Mouse (Mus musculus) forebrain, embryonic 16.5 days (tissue): Measurements from ENCODE around the gene Trim43a. TPM values are rescaled to one million over a fixed set of nuclear protein-coding genes. Genes with fewer than 3 reads are reported as not detected.
"Not testable (repeated sequence)": the region's sequence is repeated elsewhere in the genome, so short reads cannot be mapped to it uniquely, and the experiment has no call there.

ENCODE experiments used
- ATAC-seq: fragments of 200-750 bp; cut with Nextera tagmentation; 2 replicates; pipeline ENCODE4 v1.8.0; 2017; ENCODE audit warnings: mild to moderate bottlenecking, moderate library complexity
- H3K27ac ChIP-seq: fragments of 300-500 bp; sonication (generic); 2 replicates; pipeline ENCODE4 v1.5.1; 2014; ENCODE audit warnings: low read length, control low read depth
- H3K27me3 ChIP-seq: fragments of 300-500 bp; sonication (generic); replicated peaks from 2 replicates; pipeline ENCODE4 v1.6.1; 2014; ENCODE audit warnings: low read length; ENCODE audit not compliant: control insufficient read depth, insufficient read depth
- H3K36me3 ChIP-seq: fragments of 300-500 bp; sonication (generic); 2 replicates; pipeline ENCODE4 v1.6.1; 2014; ENCODE audit not compliant: control insufficient read depth, insufficient read depth
- H3K4me1 ChIP-seq: fragments of 300-500 bp; sonication (generic); replicated peaks from 2 replicates; pipeline ENCODE4 v1.6.1; 2014; ENCODE audit warnings: low read length; ENCODE audit not compliant: control insufficient read depth, insufficient read depth
- H3K4me2 ChIP-seq: fragments of 300-500 bp; sonication (generic); 2 replicates; pipeline ENCODE4 v1.6.1; 2014; ENCODE audit warnings: mild to moderate bottlenecking, low read length, control low read depth
- H3K4me3 ChIP-seq: fragments of 300-500 bp; sonication (generic); replicated peaks from 2 replicates; pipeline ENCODE4 v1.5.1; 2014; ENCODE audit warnings: mild to moderate bottlenecking, low read length, control low read depth
- H3K9ac ChIP-seq: fragments of 300-500 bp; sonication (generic); replicated peaks from 2 replicates; pipeline ENCODE4 v1.6.1; 2014; ENCODE audit warnings: low read depth, low read length, control low read depth
- H3K9me3 ChIP-seq: fragments of 300-500 bp; sonication (generic); 2 replicates; pipeline ENCODE4 v1.6.1; 2016; ENCODE audit warnings: low read length; ENCODE audit not compliant: control insufficient read depth
- WGBS: fragments of 180-500 bp; shearing (Covaris S2); extraction: QIAGEN DNeasy Blood & Tissue Kit; methylation state at CpG from one replicate; pipeline ENCODE4 v1.1.7; 2014; 5-methylcytosine and 5-hydroxymethylcytosine counted together
- polyA plus RNA-seq: library from polyadenylated mRNA; unstranded; fragments of >200 nt; fragmentation: Nextera tagmentation; extraction: Ambion mirVana; gene quantifications from 2 replicates; pipeline ENCODE4 v1.2.1, GENCODE M21; 2015

Trim43a gene
- polyA plus RNA-seq, 1 experiment from 2014 or later: 0.20 TPM

- peak overlapping the region; percentile 85; the same call in 1 of the 2 replicates for H3K27ac ChIP-seq
- no peaks in the 10 kb centered on the region for H3K9me3 ChIP-seq
- peak overlapping the region; percentile 98 for H3K4me3 ChIP-seq
- WGBS: 4% methylated on average over 8 of the region's 8 CpGs
- H3K36me3 ChIP-seq: peaks cover 6% of the 10 kb centered on the region; the same call in 1 of the 2 replicates
- peak overlapping the region; percentile 77 for H3K4me2 ChIP-seq
- peaks cover 25% of the 10 kb centered on the region for H3K4me1 ChIP-seq
- H3K9ac ChIP-seq: peak overlapping the region; percentile 76
- H3K27me3 ChIP-seq: no peaks in the 10 kb centered on the region
- ATAC-seq: no peak
Measured at GRCm38 (mm10) chr9:88548614-88548945, 32.1 kb upstream of the Trim43a start.

DNA sequence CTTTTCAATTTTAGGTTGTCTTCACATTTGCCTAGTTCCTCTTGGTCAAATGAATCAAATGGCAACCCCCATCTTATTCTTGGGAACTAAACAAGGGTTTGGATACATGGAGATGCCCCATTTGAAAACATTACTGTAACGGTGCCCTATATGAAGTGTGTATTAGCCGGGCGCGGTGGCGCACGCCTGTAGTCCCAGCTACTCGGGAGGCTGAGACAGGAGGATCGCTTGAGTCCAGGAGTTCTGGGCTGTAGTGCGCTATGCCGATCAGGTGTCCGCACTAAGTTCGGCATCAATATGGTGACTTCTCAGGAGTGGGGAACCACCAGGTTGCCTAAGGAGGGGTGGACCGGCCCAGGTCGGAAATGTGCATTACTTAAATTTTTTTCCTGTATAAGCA lies 27.6 kb upstream of the Trim43a start:
- 97% methylated on average over 14 of the region's 14 CpGs for WGBS
- Histone ChIP-seq H3K4me3 (no peak overlapping the region), H3K27ac (no peak overlapping the region), H3K27me3 (no peaks in the 10 kb centered on the region), H3K4me1 (peaks cover 20% of the 10 kb centered on the region), H3K36me3 (peaks cover 6% of the 10 kb centered on the region; the same call in 1 of the 2 replicates), H3K4me2 (no peak overlapping the region), H3K9me3 (no peaks in the 10 kb centered on the region), H3K9ac (no peak overlapping the region)
- no peak for ATAC-seq

DNA sequence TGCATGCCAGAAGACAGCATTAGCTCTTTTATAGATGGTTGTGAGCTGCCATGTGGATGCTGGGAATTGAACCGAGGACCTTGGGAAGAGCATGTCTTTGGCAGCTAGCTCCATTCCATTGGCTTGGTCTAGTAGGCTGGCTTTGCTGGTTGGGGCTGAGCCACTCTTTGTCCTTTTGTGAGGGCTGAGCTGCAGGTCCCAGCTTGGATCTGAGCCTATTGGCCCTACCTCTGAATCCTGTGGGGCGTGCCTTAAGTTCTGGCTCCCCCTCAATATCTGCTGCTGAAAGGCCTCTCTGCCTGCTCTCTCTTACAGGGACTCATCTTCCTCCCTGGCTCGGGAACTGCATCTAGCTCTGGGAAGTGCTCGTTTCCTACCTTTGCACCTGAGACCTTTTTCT lies 22.5 kb upstream of the Trim43a start:
- no peaks in the 10 kb centered on the region for H3K9me3 ChIP-seq
- WGBS: 73% methylated on average over 4 of the region's 4 CpGs
- no peak overlapping the region for H3K4me2 ChIP-seq
- no peak overlapping the region for H3K27ac ChIP-seq
- H3K4me1 ChIP-seq: no peaks in the 10 kb centered on the region
- H3K36me3 ChIP-seq: peaks cover 10% of the 10 kb centered on the region
- no peak for ATAC-seq
- H3K4me3 ChIP-seq: no peak overlapping the region
- no peaks in the 10 kb centered on the region for H3K27me3 ChIP-seq
- no peak overlapping the region for H3K9ac ChIP-seq

GRCm38 (mm10) chr9:88561476-88561875 lies 19.2 kb upstream of the Trim43a start:
- ATAC-seq, H3K27ac ChIP-seq, H3K4me2 ChIP-seq, H3K9ac ChIP-seq, H3K9me3 ChIP-seq, H3K4me1 ChIP-seq, H3K4me3 ChIP-seq, H3K27me3 ChIP-seq: not testable (repeated sequence)
- H3K36me3 ChIP-seq: peaks cover 17% of the 10 kb centered on the region
- 93% methylated on average over 2 of the region's 2 CpGs for WGBS

DNA sequence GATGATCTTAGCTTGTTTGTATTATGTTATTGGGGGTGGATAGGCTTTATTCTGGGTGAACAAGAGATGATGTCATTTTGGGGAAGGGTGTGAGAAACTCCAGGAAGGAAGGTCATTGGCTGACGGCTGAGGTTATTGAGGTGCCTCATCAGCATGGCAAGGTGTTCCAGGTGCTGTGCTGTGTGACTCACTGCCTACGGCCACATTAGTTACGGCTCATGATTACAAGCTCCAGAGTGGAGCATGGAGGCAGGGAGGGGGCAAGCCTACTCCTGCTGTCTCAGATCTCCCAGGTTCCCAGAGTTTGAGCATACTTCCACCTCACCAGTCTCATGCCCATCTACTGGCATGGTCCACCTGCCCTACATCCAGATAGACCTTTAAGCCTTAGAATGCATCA lies 10.2 kb upstream of the Trim43a start:
- H3K36me3 ChIP-seq: peaks cover 38% of the 10 kb centered on the region
- WGBS: 97% methylated on average over 3 of the region's 3 CpGs
- not testable (repeated sequence) for H3K4me2 ChIP-seq, H3K27me3 ChIP-seq, H3K27ac ChIP-seq, ATAC-seq, H3K4me1 ChIP-seq, H3K4me3 ChIP-seq, H3K9ac ChIP-seq
- peaks cover 25% of the 10 kb centered on the region for H3K9me3 ChIP-seq

DNA sequence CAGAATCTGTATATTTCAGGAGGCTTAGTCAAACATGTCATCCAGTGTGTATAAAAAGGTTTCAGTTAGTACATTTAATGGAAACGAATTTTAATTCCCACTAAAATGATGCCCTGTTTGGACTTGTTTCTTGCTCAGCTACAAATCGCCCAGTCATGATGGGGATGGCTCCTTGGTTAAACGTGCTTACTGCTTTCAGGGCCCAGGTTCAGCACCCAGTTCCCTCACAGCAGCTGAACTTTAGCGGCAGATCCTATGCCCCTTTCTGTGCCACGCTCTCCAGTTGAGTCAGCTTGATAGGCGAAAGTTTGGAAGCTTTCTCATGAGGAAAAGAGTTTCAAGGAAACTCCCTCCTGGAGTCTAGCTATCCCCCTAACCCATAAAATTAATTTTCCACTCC lies 13.0 kb downstream of the Trim43a start:
- not testable (repeated sequence) for H3K4me3 ChIP-seq, H3K36me3 ChIP-seq, H3K27me3 ChIP-seq, ATAC-seq, H3K9me3 ChIP-seq, H3K9ac ChIP-seq, H3K27ac ChIP-seq, H3K4me1 ChIP-seq, H3K4me2 ChIP-seq
- WGBS: 86% methylated on average over 6 of the region's 6 CpGs

DNA sequence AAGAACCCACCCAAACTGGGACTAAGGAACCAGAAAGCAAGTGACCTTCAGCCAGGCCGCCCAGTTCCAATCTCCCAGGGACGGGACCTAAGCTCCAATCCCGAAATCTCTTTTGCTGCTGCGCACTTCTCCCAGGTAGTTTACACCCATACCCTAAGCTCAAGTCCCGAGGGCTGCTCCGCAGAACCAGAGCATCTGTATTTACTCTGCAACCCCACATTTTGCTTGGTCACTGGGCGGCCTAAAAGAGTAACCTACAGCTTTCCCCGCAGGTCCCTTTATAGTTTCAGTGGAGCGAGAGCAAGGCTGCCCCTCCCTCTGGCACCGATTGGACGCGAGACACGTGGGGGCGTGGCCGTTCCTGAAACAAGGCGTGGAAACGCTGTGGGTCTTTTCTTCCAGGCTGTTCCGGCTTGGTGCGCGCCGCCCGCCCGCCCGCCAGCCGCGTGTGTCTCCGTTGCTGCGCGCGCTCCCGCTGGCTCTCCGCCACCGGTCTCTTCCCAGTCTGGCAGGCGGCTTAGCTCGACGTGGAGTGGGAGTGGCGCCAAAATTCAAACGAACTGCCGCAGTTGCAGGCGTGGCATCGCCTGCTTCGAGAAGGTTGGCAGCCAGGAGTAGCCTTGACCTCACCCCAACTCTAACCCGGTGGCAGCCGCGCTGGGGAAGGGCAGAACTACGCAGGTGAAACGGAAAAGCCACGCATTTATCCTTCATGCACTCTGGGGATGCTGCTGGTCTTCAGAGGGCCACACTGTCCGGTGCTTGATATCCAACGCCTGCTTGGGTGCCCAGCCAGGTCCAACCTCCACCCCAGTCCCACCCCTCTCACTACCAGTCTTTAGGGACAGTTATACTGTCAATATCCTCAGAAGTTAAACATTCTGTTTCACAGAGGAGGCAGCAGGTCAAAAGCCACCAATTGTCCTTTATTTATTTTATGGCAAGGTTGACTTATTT lies 18.8 kb downstream of the Trim43a start:
- peak overlapping the region; percentile 52 for H3K4me2 ChIP-seq
- not testable (repeated sequence) for H3K9me3 ChIP-seq, H3K36me3 ChIP-seq, H3K4me1 ChIP-seq, H3K9ac ChIP-seq, H3K27me3 ChIP-seq, H3K27ac ChIP-seq
- peak; percentile 99 for ATAC-seq
- H3K4me3 ChIP-seq: peak overlapping the region; percentile 41
- WGBS: under 1% methylated on average over 42 of the region's 50 CpGs

- not testable (repeated sequence) for H3K9me3 ChIP-seq, H3K27me3 ChIP-seq, H3K4me3 ChIP-seq, H3K27ac ChIP-seq, H3K9ac ChIP-seq, H3K4me2 ChIP-seq, ATAC-seq, H3K4me1 ChIP-seq, H3K36me3 ChIP-seq
- WGBS: 66% methylated on average over 13 of the region's 20 CpGs
Measured at GRCm38 (mm10) chr9:88625803-88626514, 45.3 kb downstream of the Trim43a start.

GRCm38 (mm10) chr9:88638125-88638524 lies 57.4 kb downstream of the Trim43a start:
- H3K27ac ChIP-seq, H3K9ac ChIP-seq, H3K4me1 ChIP-seq, H3K36me3 ChIP-seq, ATAC-seq, H3K4me2 ChIP-seq, H3K4me3 ChIP-seq, H3K27me3 ChIP-seq, H3K9me3 ChIP-seq: not testable (repeated sequence)
- WGBS: 90% methylated on average over 1 of the region's 1 CpGs
